Mouse (Mus musculus) Muller cell, postnatal 12 days (primary cell): ENCODE measurements around the gene Noct.

Experiments used
- DNase-seq: peaks from one replicate; pipeline ENCODE4 v3.0.0-alpha.2; 2015; ENCODE audit errors: inconsistent ontology term

Gene Noct

DNA sequence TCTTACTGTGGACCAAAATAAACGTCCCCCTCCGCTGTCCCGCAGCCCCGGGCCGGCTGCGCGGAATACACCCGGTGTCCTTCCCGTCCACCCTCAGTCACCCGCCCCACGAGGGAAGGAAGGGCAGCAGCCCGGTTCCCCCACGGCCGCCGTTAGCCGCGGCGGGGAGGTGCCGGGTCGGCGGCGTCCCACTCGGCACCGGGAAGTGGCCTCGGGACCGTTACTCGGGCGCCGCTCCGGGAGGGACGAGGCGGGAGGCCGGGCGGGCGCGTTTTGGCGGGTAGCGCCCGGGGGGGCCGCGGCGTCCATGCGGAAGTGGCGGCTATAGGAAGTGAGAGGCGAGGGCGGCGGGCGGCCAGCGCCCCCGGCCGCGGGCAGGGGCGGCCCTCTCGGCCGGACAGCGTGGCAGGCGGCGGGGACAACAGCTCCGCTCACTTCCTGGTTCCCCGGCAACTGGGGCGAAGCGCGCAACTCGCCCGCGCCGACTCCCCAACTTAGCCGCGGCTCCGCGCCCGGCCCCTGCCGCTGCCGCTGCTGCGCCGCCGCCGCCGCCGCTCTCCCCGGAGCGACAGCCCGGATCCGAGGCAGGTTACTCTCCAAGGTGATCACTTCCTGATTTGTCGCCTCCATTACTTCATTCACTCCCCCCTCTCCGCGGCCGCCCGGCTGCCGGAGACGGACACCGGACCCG lies 52.3 kb downstream of the Noct start:
- peak; percentile 66 for DNase-seq

DNA sequence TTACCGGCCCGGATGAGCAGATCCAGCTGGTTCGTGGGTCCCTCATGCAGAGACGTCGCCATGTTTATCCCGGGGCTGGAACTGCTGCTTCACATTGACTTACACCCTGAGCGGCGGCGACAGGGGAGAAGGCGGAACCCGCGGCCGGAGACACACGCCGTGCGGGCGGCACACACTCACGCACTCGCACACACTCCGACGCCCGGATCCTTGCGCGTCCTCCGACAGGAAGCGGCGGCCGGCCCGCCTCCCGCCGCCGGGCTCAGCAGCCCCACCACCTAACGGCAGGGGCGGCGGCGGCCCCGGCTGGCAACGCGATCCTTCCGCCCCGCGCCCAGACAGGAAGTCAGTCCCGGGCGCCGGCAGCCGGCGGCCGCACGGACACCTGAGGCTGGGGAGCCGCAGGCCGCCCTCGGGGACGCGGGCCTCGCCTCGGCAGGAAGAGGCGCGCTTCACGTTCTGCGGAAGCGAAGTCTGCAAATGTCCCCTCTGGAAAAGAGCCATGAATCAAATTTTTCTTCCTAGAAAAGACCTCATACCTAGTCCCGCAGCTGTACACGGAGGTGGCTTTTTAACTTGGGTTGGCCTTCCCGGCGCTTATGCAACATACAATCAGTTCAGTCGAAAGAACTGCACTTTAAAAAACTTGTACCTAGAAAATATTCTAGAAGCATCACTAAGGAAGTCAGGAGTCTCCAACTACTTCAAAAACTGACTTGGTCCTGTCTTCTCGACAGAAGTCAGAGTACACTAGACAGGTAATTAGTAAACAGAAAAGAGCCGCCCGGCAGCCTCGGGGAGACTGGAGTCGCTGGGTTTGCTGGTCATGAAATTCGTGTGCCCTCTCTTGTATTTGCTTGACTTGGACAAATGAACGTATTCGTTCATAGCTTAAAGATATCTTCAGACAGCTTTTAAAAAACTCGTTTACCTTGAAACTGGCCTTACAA lies 53.2 kb downstream of the Noct start:
- DNase-seq, result peak; percentile 91

DNA sequence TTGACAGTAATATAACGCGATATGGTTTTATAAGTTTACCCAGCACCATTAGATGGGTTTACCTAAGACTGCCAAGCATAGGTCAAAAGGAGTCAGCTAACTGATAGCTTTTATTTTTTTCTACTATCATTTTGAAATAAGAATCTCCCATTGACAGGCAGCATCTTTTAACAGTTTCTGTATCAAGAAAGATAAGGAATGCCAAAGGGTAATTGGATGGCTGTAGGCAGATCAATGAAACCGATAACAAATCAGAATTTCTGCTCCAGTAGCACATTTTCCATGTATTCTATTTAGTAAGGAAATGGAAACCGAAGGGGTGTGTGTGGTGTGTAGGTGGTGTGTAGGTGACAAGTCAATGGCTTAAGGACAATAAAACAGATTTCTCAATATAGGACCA lies 54.2 kb downstream of the Noct start:
- no peak for DNase-seq

DNA sequence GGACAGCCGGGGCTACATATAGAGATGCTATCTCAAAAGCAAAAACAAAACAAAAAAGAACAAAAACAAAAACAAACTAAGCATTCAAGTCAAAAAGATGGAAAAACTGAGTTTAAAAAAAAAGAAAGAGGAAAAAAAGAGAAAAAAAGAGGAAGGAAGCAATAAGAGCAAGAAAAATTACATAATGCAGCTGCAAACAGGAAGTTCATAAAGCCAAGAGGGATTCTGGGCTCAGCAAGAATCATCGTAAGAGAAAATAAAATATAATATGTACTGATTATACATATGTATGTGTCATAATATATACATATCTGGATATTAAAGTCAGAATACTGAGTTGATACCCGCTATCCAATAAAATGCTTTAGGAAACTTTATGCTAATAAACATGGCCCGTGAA lies 57.5 kb downstream of the Noct start:
- DNase-seq, result no peak

DNA sequence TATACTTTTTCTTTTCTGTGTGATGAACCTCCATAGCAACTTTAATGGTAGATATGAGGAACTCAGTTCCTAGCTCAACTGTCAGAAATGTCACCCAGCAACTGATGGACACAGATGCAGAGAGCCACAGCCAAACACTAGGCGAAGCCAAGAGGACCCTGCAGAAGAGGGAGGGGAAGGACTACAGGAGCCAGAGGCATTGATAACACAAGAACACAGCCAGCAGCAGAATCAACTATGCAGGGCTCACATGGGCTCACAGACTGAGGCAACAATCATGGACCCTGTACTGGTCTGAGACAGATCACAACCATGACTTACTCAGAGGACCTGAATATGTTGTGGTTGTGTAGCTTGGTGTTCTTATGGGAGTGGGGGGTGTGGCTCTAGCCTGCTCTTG lies 60.1 kb downstream of the Noct start:
- no peak for DNase-seq

DNA sequence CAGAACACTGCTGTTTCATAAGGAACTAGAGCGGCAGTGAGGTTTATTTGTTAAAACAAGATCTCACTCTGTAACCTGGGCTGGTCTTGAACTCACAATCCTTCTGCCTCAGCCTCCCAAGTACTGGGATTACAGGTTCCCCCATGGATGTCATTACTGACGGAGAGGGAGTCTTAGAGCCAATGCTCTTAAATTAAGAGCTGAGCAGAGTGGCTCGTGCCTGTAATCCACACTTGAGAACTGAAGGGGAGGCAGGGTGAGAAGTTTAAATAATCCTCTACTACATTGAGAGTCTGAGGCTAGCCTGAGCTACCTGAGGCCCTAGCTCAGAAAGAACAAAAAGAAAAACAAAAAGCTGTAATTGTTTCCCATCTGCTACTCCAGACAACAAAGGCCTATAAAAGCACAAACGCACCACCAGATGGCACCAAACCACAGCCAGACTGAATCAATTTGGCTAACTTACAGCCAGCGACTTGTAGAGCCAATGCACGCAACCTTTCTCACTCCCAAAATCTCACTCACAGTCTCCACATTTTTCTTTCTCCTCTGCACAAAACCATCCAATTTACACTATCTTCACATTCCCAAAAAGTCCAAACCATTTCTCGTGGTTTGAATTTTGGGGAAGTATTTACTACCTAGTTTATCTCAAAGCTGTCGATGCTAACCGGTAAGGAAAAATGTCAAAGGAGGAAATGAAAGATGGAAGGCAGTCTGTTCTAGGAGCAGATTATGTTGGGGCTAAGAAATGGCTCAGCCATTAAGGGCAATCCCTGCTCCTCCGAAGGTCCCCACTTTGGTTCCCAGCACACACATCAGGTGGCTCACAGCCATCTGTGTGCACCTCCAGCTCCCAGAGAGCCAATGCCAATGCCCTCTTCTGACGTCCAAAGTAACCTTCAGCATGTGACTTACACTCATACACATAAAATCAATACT lies 64.9 kb downstream of the Noct start:
- DNase-seq, result peak; percentile 55

DNA sequence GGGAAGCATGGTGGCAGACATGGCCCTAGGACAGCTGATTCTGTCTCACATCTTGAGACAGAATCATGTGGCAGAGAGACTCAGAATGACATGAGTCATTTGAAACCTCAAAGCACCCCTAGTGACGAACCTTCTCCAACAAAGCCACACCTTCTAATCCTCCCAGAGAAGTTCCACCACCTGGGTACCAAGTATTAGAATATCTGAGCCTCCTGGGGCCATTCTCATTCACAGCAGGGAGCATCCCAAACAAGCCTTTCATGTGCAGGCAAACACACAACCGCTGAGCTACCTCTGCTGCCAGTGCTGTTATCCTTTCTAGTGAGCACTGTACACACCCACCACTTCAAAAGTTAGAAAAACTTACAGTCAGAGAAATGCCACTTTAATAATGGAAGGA lies 70.0 kb downstream of the Noct start:
- DNase-seq, result no peak

DNA sequence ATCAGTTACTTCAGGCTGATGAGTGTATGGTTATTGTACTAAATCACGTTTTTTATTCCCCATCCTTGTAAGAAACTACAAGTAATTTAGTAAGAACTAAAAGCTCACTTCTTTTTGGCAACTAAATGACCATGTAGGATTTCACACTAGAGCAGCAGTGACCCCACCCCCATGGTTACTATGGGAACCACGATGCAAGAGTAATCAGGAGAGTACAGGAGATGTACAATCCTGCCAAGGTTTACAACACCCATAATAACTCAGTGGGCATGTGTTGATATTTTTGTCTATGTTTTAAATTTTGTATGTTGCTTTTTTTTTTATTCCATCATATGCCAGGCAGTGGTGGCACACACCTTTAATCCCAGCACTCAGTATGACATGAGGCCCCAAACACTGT lies 71.0 kb downstream of the Noct start:
- no peak for DNase-seq

DNA sequence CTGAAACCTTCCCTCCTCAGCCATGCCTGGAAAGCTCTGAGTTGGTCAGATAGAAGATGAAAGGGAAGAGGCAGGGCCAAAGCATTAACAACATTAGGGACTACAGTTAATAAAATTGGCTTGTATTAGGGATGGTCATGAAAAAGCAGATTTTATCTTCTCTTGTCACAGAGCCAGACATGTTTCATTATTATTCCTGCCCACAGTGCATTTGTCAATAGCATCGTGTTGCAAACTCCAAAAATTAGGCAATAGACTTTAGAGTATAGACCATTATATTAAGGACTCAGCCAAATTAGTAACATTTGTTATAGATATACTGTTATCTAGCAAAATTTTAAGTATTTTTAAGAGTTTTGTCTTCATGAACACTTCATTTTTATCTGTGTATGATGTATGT lies 72.5 kb downstream of the Noct start:
- DNase-seq, result no peak
